Mouse (Mus musculus) lung, postnatal 36 days (tissue): ENCODE results near the gene Dhx15.
"Not testable (repeated sequence)": the region's sequence is repeated elsewhere in the genome, so short reads cannot be mapped to it uniquely, and the experiment has no call there.

Experiments
- DNase-seq: peaks from one replicate; pipeline ENCODE4 v3.0.0; 2022; ENCODE audit warnings: mixed read lengths

Gene Dhx15

DNA sequence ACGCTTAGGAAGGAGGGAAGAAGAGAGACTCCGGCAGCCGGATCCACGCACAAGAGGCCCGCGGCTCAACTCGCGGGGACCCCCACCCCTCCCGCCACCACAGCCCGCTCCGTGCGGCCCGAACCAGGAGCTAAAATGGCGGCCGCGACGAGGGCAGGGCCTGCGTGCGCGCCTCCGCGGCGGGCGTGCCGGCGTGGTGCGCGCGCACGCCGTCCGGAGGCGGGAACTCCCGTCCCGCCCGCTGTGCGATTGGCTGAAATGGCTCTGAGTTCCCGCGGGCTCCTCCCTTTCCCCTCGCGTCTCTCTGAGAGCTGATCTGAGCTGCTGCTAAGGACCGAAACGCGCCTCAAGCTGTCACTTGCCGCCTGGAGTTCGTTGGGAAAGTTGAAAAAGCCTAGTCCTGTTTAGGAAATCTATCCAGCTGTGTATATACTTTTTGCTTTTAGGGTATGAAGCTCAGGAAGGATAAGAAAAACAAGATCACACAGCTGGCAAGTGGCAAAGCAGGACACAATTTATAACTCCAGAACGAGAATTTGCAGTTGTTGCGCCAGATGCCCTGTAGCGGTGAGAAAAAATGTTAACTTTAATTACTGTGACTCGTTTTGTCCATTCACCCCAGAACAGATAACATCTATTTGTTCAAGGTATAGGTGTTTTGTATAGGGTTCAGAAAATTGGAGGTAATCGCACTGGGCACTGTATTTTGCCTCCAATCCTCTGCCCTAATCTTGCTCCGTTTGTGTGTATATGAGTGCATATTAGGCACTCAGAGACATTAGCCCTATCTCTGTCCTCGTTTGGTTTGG is at the start of gene Dhx15:
TSS of gene Dhx15 (minus strand) at position 144 of the 809 bp plus-strand sequence.
- DNase-seq = peak; percentile 95

DNA sequence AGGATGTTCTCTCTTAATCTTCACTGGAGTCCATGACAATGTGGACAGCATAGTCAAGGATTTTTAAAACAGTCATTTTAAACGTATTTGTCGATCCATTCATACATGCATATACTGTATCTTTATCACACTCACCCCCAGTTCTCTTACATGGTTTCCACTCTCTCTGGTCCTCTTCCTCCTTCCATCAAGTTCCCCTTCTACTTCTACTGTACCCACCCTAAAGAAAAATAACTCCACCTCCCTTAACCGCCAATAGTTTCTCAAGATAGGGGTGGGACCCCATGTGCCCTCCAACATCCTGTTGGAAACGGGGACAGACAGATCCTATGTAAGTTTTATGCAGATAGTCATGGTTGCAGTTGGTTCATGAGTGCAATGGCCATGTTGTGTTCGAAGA is 48.6 kb upstream of the Dhx15 start:
- DNase-seq = no peak

DNA sequence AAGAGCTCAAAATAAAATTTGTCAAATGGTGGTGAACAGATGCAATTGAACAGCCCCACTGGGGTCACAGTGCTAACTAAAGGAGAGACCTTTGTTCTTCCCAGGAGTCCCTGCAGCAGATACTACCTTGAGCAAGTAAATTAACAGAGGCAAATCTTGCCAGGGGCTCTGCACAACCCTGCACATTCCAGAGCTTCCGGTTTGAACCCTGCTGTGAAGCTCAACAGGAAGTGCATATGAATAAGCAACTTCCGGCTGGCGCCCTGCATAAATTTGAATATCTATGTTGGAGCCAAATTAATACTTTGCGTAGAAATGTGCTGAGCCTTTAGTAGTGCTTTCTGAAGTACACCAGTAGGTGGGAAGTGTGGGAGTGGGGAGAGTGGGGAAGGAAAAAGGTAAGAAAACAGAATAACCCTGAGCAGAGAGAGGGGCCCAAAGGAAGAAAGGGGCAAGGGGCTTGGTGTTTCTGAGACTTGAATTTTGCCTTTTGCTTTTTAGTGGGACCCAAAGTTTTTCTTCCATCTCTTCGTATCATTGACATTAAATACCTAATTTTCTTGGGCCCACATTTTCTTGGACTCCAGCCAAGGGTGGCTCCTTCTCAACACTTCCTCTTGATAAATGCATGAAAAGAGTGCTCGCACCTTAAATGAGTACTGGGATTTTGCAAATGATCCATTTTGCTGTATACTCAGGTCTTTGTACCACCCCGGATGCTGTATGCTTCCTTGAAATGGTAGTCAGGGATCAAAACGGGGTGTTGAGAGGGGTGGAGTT is 47.8 kb upstream of the Dhx15 start:
- no peak for DNase-seq

DNA sequence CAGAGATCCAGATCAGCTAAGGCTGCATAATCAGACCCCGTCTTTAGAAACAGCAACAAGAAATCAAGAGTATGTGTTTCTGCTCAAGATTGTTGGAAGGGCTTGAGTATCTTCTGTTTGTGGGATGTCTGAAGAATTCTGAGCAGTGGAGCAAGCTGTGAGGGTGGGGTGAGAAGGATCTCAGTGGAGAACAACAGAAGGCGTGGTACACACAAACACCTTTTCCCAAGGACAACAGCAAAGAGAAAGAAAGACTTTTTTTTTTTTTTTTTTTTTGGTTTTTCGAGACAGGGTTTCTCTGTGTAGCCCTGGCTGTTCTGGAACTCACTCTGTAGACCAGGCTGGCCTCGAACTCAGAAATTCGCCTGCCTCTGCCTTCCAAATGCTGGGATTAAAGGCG is 46.3 kb upstream of the Dhx15 start:
- DNase-seq = not testable (repeated sequence)

DNA sequence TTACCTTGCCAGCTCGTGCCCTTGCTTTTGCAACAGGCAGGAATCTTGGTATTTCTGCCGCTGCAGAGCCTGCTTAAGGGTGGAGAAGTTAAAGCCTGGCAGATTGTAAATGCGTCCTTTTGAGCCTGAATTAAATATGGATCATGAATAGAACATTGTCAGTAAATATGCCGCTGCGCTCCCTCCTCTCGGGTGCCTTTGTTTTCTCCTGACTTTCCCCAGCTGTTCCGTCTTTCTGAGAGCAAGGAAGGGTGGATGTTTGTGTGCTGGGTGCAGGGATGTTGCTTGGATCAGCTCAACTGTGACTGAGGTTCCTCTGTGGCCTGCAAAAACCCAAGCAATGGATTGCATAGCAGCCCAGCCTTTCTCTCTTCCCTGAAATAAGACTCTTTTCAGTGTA is 44.3 kb upstream of the Dhx15 start:
- no peak for DNase-seq

DNA sequence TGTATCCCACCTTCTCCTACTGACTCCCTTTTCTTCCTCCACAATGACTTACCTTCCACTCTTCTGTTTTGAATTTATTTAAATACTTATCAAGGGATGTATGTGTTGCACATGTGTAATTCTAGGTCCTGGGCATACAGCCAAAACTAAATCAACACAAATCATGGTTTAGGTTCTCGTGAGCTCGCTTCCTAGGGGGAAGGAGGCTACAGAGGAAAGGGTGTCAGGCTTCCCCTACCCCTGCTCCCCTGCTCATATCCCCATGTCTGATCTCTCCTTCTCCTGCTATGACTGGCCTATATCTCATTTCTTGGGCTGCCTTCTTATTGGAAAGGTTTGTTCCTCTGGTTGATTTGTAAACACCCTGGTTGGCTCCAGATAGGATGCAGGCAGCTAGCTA is 43.6 kb upstream of the Dhx15 start:
- no peak for DNase-seq

DNA sequence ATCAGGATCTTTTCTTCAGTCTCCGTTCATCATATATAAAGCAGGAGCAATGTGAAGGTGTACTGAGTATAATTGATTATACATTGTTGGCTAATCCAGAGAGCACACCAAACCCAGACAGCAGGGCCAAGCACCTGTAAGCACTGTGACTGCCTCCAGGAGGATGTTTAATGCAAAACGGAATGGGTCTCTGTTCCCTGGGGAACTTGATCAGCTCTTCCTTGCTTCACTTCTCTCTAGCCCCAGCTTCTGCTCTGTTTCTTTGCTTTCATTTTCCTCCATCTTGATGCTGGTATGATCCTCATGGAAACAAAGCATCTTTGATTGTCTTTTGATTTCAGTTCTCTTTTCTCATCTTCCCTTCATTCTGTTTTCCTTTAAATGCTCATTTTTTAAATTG is 42.3 kb upstream of the Dhx15 start:
- DNase-seq = no peak

DNA sequence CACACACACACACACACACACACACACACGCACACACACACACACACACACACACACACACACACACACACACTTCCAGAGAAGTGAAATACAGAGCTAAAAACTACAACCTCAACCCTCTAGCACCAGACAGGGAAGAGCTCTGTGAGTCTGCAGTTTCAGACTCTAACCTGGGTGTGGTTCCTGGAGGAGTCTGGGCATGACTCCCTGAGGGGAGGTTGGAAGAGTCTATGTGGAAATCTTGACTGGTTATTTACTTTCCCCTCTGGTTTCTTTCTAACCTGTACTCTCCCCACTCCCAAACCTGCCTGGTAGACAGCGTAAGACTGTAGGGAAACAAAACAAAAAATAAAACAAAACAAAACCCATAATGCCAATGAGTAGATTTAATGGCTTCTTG is 41.9 kb upstream of the Dhx15 start:
- no peak for DNase-seq

DNA sequence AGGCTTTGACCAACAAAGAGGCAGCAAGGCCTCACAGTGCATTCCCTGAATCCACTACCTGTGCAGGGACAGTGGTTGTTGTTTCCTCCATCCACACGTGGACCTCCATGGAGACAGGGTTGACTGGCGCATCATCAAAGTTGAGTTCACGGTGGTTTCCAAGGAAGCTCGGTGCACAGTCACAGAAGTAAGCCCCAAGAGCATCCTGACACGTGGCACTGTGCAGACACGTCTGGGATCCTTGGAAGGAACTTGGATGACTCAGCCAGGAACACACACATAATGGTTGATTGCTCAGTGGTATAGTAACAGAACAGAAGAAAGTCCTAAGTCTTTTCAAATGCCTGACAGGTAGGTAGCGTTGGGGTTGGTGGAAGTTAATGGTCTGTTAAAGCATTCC is 40.2 kb upstream of the Dhx15 start:
- no peak for DNase-seq

DNA sequence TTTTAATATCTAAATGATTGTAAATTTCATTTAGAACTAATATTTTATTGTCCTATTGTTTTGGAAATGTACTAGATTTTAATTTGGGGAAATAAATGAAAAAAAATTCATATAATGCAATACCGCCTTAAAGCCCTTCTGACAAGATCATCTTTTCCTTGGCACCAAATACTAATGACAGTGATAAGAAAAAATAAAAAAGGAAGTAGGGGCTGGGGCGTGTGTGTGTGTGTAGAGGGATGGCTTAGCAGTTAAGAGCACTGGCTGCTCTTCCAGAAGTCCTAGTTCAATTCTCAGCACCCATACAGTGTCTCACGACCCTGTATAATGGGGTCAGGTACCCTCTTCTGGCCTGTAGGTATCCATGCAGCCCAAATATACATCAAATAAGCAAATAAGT is 36.4 kb upstream of the Dhx15 start:
- DNase-seq = no peak

DNA sequence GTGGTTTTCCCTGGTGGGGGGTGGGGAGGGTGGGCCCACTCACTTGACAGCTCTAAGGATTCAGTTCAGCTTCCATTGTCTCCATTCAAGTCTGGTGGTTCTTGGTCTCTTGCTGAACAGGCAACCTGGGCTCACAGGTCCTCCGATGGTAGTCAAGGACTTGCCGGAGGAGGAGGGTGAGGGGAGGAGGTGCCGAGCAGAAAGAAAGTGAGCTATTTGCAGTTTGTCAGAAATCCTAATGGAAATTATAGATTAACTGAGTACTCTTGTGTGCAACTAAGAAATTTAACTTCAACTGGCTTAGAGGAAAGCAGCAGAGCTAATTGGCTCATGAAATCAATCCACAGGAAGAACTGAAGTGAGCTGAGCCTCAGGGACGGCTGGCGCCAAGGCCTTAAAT is 31.3 kb upstream of the Dhx15 start:
- DNase-seq = no peak

DNA sequence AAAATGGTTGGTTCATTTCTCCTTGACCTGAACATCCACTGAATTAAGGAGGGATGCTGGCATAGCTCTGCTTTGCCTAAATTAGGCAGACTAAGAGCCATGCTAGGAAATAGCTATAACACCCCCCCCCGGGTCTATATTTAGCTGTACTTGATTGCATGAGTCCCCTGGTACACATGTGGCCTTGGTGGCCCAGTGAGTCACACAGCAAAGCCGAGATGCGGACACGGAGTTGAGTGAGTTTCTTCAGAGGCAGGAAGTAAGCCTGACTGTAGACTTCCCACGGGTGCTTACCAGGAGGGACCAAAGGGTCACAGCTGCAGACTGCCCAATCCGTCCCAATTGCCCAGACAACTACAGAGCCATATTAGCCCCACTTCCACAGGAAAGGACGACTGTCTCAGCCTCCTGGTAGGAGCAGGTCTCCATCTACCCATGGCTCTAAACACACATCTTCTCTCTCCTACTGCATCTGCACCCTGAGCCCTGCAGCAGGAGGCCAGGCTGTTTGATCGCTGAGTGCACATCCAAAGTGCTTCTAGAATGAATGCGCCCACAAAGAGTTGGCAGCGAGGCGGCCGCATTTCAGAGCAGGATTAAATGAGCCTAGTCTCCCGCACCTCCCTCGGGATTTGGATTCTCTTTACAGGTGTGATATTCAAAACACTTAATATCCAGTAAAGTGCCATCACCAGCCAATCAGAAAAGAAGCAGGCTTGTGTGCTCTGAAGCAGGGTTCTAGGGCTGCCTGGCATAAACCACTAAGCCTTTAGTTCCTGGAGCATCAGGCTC is 29.9 kb upstream of the Dhx15 start:
- no peak for DNase-seq

DNA sequence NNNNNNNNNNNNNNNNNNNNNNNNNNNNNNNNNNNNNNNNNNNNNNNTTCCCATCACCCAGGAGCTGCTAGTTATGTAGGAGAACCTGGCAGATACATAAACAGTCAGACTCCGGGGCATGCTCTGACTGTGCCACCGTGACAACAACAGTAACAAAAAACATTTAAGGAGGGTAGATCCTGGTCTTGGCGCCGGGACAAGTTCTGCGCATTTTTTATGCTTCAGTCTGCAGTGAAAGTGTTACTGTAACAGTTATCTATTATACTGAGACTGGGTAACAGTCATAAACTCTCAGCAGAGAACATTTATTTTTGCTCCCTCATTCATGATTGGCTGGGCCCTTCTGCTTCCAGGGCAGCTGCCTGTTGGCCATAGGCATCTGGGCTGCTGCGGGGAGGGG is 27.9 kb upstream of the Dhx15 start:
- DNase-seq = no peak

DNA sequence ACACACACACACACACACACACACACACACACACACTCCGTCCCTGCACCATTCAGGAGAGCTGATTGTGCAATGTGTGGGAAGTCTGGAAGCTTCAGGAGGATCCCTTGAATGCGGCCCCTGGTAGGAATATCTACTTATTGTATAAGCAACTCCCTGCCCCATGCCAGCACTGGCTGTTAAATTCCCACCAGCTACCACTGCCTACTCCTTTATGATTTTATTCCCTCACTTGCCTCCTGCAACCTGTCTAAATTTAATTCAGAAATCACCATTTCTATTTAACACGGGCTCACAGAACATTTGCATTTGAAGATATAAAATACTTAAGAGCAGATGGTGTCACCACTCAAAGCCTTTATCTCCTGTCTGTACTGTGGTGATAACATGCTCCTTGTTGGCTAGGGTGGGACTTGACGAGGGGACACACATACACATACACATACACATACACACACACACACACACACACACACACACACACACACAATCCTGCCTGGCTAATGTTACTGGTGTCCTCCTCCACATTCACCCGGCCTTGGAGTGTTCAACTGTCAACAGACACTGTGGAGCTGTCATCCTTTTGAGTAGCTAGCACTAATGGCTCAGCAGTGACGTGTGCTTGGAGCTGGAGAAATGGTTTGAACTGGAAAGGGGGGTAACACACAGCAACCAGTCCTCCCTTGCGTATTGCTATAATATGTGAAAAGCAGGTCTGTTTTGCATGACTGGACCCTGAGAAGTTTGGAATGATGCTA is 23.0 kb upstream of the Dhx15 start:
- DNase-seq = no peak

DNA sequence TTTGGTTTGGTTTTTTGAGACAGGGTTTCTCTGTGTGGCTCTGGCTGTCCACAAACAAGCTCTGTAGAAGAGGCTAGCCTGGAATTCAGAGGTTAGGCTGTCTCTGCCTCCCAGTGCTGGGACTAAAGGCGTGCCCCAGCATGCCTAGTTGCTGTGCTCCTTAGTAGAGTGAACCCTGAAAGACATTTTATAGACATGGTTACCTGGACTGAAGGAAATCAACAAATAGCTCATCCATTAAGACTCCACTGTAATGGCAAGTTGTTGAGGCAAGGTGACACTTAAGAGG is 810 bp upstream of the Dhx15 start:
- DNase-seq = no peak

DNA sequence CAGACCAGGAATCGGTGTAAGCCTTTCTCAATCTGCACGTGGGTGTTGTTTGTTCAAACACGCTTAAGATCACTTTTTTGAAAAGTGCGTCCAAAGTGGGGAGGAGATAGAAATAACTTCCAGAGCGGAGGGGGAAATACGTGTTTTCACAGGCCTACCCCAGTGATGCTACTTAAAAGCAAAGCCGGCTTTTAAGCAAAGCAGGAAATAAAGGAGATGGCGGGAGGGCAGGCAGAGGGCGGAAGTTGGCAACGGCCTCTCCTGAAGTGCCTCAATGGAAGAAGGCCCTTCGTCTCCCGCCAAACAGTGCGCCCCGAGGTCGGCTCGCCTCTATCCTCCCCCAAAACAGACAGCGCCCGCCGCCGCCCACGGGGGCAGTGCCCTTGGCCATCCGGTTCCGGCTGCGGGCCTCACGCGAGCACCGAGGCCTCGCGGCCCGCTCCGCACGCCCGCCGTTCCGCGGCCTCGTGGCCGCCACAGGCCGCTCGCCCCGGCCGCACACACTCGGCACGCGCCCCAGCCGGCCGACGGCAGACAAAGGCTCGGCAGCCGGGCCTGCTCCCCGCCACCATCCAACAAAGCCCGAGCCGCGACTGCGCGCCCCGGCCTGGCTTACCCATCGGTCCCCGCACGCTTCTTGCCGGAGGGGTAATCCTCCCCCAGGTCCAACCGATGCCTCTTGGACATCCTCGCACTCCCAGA is 499 bp downstream of the Dhx15 start:
- peak; percentile 73 for DNase-seq

DNA sequence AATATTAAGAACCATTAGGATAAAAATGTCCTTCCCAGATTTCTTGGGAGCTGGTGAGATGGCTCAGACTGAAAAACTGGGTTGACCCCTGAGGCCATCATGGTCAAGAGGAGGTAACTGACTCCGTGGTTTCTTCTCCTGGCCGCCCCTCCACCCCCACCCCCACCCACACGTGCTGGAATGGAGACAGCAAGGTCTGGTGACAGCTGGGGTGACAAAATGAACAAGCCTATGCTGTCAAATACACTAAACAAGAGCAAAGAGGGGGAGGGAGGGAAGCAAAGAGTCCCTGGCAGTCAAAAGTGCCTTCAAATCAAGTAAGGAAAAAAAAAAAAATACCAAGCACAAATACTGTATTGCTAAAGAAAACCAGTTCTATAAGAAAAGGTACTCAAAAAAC is 2.1 kb downstream of the Dhx15 start:
- DNase-seq = no peak

DNA sequence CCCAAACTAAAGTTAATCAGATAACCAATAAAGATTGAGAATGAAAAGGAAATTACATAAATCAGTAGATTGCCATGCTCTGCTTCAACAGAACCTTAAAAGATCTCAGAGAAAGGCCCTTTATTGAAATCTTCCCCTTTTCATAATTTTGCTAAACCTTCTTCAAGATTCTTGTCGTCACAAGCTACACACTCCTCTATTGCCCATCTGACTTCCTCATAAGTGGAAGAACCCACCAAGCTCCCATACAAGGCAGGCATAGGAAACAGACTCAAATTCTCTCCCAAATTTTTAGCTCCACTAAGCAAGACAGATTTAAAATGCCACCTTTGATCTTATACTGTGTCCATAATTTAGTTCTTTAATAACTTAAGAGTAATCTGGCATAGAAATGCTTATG is 13.0 kb downstream of the Dhx15 start:
- DNase-seq = no peak

DNA sequence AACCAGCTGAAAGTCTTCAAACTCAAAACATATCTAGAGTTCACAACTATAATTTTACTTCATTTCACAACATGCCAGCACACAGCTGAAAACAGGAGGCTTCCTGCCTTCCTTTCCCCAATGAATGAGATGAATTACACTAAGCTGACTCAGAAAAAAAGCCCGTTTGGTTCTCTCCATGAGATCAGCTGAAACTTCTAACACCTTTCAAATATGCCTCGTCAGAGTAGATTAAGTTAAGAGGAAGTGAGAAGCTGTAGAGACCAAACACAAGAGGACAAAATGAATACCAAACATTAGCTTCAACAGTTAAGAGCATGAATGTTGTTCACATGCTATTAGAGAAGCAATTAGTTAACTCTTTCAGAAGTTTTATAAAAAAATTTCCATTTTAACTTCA is 21.8 kb downstream of the Dhx15 start:
- DNase-seq = no peak

DNA sequence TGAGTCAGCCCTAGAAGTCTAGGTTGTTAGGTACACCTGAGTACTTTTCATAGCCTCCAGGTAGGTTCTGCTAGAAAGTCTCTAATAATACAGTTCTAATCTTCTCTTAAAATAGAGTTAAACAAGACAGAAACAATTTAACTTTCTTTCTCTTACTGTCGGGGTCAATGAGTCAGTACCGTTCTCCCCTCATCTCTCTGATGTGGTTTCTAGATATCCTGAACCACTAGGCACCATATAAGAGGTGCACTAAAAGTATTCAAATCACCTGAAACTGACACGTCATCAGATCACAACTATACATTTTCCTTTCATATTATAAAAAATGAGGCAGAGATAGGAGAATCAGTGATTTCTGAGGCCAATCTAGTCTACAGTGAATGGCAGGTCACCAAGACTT is 41.2 kb downstream of the Dhx15 start:
- DNase-seq = no peak

DNA sequence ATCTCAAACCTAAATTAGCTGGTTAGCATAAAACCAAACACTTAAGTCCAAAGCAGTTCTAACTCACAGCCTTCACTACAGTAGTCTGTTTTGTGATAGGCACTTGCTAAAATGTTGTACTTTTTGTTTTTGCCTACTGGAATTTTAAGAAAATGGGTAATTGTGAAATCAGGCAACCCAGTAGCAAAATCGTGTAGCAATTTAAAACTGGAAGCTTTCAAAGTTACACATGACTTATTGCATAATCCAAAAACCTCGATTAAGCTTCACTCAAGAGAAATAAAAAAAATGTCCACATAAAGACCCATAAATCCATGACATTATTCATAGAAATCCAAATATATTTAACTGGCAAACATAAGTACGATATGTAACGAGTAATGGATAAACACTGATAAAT is 43.2 kb downstream of the Dhx15 start:
- no peak for DNase-seq

DNA sequence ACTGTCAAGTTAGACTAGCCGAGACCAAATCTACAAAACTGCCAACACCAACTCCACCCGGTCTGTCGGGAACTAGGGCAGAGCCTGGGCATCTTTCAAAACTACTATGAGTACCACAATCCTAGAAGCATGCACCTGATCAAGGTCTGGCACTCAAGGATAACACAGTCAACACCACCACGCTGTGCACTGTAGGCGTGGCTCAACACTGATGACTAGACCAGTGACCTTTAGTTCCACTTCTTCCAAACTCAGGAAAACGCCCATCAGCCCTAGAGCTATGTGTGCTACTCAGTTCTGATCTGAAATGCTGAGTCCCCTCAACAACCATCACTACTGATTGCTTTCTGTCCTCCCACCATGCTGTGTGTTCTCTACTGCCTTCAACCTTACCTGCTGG is 44.6 kb downstream of the Dhx15 start:
- DNase-seq = peak; percentile 48

DNA sequence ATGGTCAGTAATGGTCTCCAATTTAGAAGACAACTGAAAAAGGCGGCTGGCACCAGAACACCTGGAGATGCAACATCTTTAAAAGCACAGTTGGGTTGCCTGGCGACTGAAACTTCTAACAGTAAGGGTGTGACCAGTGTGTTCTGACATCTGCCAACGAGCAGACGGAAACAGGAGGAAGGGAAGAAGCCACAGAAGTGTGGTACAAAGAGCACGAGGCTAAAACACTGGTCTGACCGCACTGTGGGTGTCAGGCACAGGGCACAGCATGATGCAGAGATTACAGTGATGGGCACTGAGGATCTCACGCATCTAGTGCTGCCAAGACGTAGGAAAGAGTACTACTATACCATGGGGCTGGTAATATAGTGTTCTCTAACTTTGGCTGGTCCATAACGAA is 48.4 kb downstream of the Dhx15 start:
- DNase-seq = peak; percentile 8
